Mouse (Mus musculus): ENCODE results near the gene Zfp871.
A peak's percentile ranks its signal among the peaks of the same experiment; 100 is the strongest.
"Not testable (repeated sequence)": the region's sequence is repeated elsewhere in the genome, so short reads cannot be mapped to it uniquely, and the experiment has no call there.

The Zfp871 gene

GRCm38 (mm10) chr17:32729029-32729428, 59.1 kb downstream of the Zfp871 start:
- no peak for DNase-seq

- not testable (repeated sequence) for DNase-seq
These were observed 61.7 kb downstream of the Zfp871 start for GRCm38 (mm10) chr17:32726360-32726759.

- DNase-seq: peak; percentile 28 to 69
These were observed 65.3 kb downstream of the Zfp871 start for GRCm38 (mm10) chr17:32722771-32723170.

- peak; percentile 8 to 44 for DNase-seq
These were observed 65.9 kb downstream of the Zfp871 start for GRCm38 (mm10) chr17:32722151-32722550.
